Mouse (Mus musculus) cerebellum, postnatal 25 days (tissue): ENCODE measurements around the gene Gfer.
"Not testable (repeated sequence)": the region's sequence is repeated elsewhere in the genome, so short reads cannot be mapped to it uniquely, and the experiment has no call there.

Source experiments
- DNase-seq, 2 experiments: peaks; one replicate each; pipeline ENCODE4 v3.0.0; 2021; ENCODE audit warnings: mixed read lengths in 2 of 2

Gene Gfer

GRCm38 (mm10) chr17:24687146-24687595, 8.8 kb downstream of the Gfer start:
- DNase-seq = peak in 1 of 2 experiments; percentile 67

- peak in 1 of 2 experiments; percentile 51 for DNase-seq
These were observed 9.4 kb downstream of the Gfer start for GRCm38 (mm10) chr17:24686514-24686913.

DNA sequence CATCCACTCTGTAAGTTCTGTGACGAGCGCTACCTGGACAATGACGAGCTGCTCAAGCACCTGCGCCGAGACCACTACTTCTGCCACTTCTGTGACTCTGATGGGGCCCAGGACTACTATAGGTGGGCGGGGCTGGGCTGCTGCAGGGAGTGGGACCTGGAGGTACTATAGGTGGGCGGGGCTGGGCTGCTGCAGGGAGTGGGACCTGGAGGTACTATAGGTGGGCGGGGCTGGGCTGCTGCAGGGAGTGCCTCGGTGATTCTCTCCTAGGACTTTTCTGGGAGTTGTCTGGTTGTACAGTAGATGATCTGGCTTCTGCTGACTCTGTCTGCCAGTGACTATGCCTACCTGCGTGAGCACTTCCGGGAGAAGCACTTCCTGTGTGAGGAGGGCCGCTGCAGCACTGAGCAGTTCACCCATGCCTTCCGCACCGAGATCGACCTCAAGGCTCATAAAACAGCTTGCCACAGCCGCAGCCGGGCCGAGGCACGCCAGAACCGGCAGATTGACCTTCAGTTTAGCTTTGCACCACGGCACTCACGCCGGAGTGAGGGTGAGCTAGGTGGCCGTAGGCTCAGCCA, 18.4 kb downstream of the Gfer start:
- no peak for DNase-seq

DNA sequence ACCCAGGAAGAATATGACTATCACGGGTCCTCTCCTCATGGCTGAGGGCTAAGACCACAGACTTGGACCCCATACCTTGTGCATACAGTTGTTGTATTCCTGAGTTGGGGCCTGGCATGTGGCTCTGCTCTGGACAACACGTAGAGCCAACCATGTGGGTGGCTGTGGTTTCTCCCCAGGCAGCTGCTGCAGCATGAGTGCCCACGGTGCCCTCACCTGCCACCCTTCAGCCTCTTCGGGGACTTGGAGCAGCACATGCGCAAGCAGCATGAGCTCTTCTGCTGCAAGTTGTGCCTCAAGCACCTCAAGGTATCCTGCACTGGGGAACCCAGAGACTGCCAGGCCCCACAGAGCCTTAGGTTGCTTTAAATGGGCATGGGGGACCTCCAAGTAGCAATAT, 19.1 kb downstream of the Gfer start:
- DNase-seq = no peak

DNA sequence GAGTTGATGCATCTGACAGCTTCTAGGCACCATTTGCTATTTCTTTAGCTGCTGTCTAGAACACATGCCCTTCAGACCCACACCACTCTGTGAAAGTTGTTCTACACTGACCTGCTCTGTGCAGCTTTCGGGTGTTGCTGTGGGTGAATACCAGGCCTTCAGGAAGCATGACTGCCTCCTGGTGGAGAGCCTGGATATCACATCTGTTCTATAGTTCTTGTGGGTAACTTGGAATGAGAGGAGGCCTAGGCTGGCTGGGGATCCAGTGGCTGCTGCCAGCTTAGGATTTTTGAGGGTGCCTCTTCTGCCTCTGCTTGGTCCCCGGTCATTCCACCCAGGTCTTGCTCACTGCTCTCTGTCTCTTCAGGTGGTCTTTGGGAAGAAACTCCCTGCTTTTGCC, 19.8 kb downstream of the Gfer start:
- peak; percentile 67 to 82 for DNase-seq

- DNase-seq = no peak
These were observed 21.7 kb downstream of the Gfer start for GRCm38 (mm10) chr17:24674277-24674676.

GRCm38 (mm10) chr17:24672141-24672540, 23.8 kb downstream of the Gfer start:
- DNase-seq = no peak

DNA sequence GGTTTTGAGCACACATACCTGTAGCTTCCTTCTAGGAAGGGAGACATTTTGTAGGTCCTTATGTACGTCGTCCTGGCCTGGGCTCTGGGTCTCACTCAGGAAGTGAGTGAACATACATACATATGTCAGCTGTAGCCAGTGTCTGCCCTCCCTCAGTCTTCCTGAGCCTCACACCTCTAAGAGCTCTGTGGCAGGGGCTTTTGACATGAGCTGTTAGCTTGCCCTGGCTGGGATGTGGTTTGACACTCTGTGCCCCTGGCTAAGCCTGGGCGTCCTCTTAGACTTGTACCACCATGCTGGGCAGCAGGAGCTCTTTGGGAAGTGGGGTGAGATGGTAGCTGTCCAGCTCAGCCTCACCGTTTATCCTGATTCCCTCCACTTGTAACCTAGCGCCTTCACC, 24.6 kb downstream of the Gfer start:
- DNase-seq = no peak

- no peak for DNase-seq
These were observed 25.6 kb downstream of the Gfer start for GRCm38 (mm10) chr17:24670246-24670844.

GRCm38 (mm10) chr17:24669545-24670245, 26.3 kb downstream of the Gfer start, which contains the start of gene Zfp598:
Gene Zfp598, plus strand, starts transcription at chr17:24669687.
- peak; percentile 97 to 98 for DNase-seq

DNA sequence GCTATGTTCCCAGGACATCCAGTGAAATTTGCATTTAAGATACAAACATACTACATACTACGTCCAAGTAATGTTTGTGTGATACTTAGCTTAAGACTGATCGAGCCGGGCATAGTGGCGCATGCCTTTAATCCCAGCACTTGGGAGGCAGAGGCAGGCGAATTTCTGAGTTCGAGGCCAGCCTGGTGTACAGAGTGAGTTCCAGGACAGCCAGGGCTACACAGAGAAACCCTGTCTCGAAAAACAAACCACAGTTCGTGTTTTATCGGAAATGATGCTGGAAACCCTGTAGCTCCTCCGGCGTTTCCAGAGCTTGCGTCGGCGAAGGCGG, 26.8 kb downstream of the Gfer start:
- not testable (repeated sequence) for DNase-seq

GRCm38 (mm10) chr17:24667416-24667815, 28.5 kb downstream of the Gfer start:
- DNase-seq = peak; percentile 75 to 87

DNA sequence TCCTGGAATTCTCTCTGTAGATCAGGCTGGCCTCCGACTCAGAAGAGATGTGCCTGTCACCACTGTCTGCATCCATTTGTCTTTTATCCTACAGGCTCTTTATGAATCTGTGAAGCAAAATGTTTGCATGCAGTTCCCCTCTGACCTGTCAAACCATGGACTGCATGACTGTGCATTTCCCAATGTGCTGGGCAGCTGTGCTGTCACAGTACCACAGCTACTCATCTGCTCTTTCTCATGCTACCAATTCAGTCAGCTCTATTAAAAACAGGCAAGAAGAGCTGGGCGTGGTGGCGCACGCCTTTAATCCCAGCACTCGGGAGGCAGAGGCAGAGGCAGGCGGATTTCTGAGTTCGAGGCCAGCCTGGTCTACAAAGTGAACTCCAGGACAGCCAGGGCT, 28.9 kb downstream of the Gfer start:
- DNase-seq = not testable (repeated sequence)

GRCm38 (mm10) chr17:24658017-24658758, 37.8 kb downstream of the Gfer start, which contains the start of gene Npw:
Gene Npw, minus strand, starts transcription at chr17:24658457.
- DNase-seq = no peak

GRCm38 (mm10) chr17:24654969-24655368, 41.0 kb downstream of the Gfer start:
- DNase-seq = no peak

GRCm38 (mm10) chr17:24653967-24654710, 41.8 kb downstream of the Gfer start:
- peak; percentile 82 to 89 for DNase-seq

DNA sequence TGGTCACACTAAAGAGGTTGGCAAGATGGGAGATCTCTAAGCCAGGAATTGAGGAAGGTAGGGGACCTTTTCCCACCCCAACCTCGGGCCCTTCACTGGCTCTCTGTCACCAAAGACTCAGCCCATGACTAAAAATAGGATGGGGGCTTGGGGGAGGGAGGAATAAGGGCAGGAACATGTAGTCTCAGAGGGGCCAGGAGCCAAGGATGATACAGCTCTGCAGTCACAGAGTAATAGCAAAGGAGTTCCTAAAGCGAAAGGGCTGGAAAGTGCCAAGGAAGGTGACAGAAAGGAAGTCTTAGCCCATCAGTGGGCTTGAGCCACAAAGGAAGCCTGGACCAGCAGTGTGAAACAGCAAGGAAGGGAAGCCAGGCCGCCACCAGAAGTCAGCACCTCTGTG, 44.1 kb downstream of the Gfer start:
- no peak for DNase-seq

GRCm38 (mm10) chr17:24650766-24651165, 45.2 kb downstream of the Gfer start:
- DNase-seq = no peak

- DNase-seq = peak; percentile 87 to 88
These were observed 45.8 kb downstream of the Gfer start, which contains the start of gene Slc9a3r2 for GRCm38 (mm10) chr17:24650070-24650616. Gene Slc9a3r2, minus strand, starts transcription at chr17:24650327.

DNA sequence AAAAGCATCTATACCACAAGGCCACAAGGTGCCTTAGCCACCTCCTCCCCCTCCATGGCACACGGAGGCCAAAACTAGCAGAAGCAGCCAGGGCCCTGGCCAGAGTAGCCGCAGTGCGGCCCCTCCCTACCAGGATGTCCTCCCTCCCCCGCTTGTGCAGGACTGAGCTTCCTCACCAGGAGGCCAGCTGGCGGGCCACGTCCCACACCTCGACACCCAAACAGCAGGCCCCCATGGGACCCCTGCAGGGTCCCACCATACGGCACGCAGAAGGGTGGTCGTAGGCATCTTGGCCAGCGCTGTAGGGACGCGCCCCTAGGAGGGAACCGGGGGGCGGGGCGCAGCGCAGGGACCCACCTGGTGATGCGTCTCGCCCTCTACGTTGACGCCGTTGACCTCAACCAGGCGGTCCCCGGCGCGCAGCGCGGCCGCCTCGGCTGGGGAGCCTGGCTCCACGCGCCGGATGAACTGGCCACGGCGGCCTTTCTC, 46.3 kb downstream of the Gfer start:
- peak; percentile 81 to 82 for DNase-seq

GRCm38 (mm10) chr17:24648731-24649377, 47.1 kb downstream of the Gfer start:
- DNase-seq = peak; percentile 67 to 68
